Mouse (Mus musculus): ENCODE measurements around the gene Lrp8. TPM values are rescaled to one million over a fixed set of nuclear protein-coding genes. Genes with fewer than 3 reads are reported as not detected.

Lrp8 gene
- polyA plus RNA-seq, 1 experiment, result 3.2 TPM

DNA sequence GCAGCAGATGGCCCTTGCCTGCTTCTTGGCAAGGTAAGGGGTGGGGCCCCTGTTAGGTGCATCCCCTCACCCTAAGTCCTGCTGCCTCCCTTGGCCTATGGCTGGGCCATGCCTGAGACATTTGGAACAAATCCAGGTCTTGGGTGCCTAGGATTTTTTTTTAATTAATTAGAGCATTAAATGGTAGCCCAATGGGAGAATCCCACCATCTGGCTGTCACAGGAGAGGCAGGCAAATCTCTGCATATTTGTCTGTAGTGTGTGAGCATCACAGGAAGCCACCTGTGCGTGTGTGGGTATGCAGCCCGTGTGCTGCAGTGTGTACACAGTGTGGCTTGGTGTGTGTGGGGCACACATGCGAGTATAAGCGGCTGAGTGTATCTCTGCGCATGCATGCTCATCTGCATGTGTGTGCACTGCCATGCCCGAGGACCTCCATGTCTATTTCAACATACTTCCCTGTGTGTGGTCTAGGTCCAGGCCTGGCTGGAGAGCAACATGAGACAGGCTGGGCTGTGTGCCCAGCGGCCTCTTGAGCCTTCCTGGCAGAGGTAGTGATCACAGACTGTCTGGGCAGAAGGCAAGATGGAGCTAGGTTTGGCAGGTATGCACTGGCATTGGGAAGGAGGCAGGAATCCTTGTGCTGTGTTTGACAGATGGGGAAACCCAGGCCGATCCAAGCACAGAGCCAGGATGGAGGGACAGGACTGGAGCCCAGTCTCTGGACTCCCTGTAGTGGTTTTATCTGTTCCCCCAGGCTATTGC, 19.0 kb downstream of the Lrp8 start:
- Histone ChIP-seq H3K27me3 (ENCODE audit: control insufficient read depth, insufficient read depth, insufficient read length) (no peaks in the 10 kb centered on the region), H3K36me3 (ENCODE audit: control insufficient read depth, insufficient read depth) (no peaks in the 10 kb centered on the region), H3K79me2 (ENCODE audit: control insufficient read depth, insufficient read depth) (no peaks in the 10 kb centered on the region), H3K4me3 (no peak overlapping the region), H3K4me2 (ENCODE audit: low read depth) (no peak overlapping the region), H3ac (ENCODE audit: control insufficient read depth, insufficient read length) (no peak overlapping the region)
- no peak for TF ChIP-seq POLR2AphosphoS2 (IDR thresholded peaks at IDR 0.05; ENCODE audit: insufficient read length, low read depth)
- TF ChIP-seq TCF12 (IDR thresholded peaks at IDR 0.05; ENCODE audit: insufficient read depth, poor library complexity, severe bottlenecking), result no peak

DNA sequence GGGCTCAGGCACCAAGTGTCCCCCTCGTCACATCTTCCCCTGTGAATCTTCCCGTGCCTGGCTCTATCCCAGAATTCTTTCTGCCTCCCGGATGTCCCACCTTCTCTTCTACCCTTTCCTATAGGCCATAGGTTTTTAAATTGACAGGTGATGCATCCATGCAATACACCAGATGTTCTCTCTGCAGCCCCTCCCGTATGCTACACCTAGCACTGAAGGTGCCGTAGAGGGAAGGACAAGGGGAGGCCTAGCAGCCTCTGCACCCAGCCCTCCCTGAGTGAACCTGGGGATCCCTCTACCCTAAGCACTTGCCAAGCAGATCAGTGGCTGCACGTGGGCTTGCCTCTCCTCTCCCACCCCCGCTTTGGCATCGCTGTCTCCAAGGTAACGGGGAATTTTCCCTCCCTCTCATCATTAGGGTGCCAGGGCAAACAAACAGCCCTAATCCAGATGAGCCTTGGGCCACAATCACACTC, 20.9 kb downstream of the Lrp8 start:
- Histone ChIP-seq H3K4me2 (ENCODE audit: low read depth) (no peak overlapping the region), H3K79me2 (ENCODE audit: control insufficient read depth, insufficient read depth) (no peaks in the 10 kb centered on the region), H3K4me3 (no peak overlapping the region), H3ac (ENCODE audit: control insufficient read depth, insufficient read length) (no peak overlapping the region), H3K27me3 (ENCODE audit: control insufficient read depth, insufficient read depth, insufficient read length) (no peaks in the 10 kb centered on the region), H3K36me3 (ENCODE audit: control insufficient read depth, insufficient read depth) (no peaks in the 10 kb centered on the region)
- no peak for TF ChIP-seq POLR2A (IDR thresholded peaks at IDR 0.05; ENCODE audit: insufficient read length, low read depth)
- TF ChIP-seq TCF3 (IDR thresholded peaks at IDR 0.05; ENCODE audit: insufficient read length, low read depth), result no peak
- no peak for TF ChIP-seq E2F4 (IDR thresholded peaks at IDR 0.05; ENCODE audit: insufficient read depth)
- TF ChIP-seq TCF12 (IDR thresholded peaks at IDR 0.05; ENCODE audit: insufficient read depth, poor library complexity, severe bottlenecking), result no peak
- TF ChIP-seq MAX (IDR thresholded peaks at IDR 0.05; ENCODE audit: low read depth), result no peak
- TF ChIP-seq REST (IDR thresholded peaks at IDR 0.05; ENCODE audit: insufficient read depth, insufficient read length), result no peak
- TF ChIP-seq CEBPB (IDR thresholded peaks at IDR 0.05; ENCODE audit: insufficient read depth, poor library complexity, severe bottlenecking), result no peak
- no peak for TF ChIP-seq MYOD1 (IDR thresholded peaks at IDR 0.05; ENCODE audit: control insufficient read depth in 1 of 3, insufficient read length in 2 of 3, low read depth in 2 of 3)
- TF ChIP-seq MYOG (IDR thresholded peaks at IDR 0.05; ENCODE audit: control insufficient read depth in 1 of 3, insufficient read depth in 1 of 3, insufficient read length in 2 of 3, low read depth in 2 of 3), result no peak
- no peak for TF ChIP-seq USF1 (IDR thresholded peaks at IDR 0.05; ENCODE audit: low read depth)
- TF ChIP-seq SRF (IDR thresholded peaks at IDR 0.05; ENCODE audit: control insufficient read depth, insufficient read length, low read depth), result no peak
- TF ChIP-seq POLR2AphosphoS2 (IDR thresholded peaks at IDR 0.05; ENCODE audit: insufficient read length, low read depth), result no peak

DNA sequence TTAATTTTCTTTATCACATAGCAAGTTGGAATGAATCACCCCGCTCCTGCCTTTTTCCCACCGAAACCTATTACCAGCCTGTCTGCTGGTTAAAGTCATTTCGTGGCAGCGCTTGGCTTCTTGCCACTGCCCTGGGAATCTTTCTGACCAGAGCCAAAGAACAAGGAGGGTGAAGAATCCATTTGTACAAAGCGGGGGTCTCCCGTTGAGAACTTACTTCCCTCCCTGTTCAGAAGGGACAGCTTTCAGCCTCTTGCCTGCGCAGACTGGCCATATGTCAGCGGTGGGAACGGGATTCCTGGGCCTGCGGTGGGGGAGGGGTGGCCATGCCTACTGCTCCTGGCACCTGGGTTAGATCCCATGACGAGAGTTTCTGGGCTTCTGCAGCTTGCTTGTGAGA, 21.4 kb downstream of the Lrp8 start:
- TF ChIP-seq CEBPB (IDR thresholded peaks at IDR 0.05; ENCODE audit: insufficient read depth, poor library complexity, severe bottlenecking), result no peak
- TF ChIP-seq POLR2AphosphoS2 (IDR thresholded peaks at IDR 0.05; ENCODE audit: insufficient read length, low read depth), result no peak
- no peak for TF ChIP-seq SRF (IDR thresholded peaks at IDR 0.05; ENCODE audit: control insufficient read depth, insufficient read length, low read depth)
- TF ChIP-seq MYOD1 (IDR thresholded peaks at IDR 0.05; ENCODE audit: control insufficient read depth in 1 of 3, insufficient read length in 2 of 3, low read depth in 2 of 3), result no peak
- no peak for TF ChIP-seq MYOG (IDR thresholded peaks at IDR 0.05; ENCODE audit: control insufficient read depth in 1 of 3, insufficient read depth in 1 of 3, insufficient read length in 2 of 3, low read depth in 2 of 3)
- no peak for TF ChIP-seq POLR2A (IDR thresholded peaks at IDR 0.05; ENCODE audit: insufficient read length, low read depth)
- no peak for TF ChIP-seq E2F4 (IDR thresholded peaks at IDR 0.05; ENCODE audit: insufficient read depth)
- no peak for TF ChIP-seq TCF3 (IDR thresholded peaks at IDR 0.05; ENCODE audit: insufficient read length, low read depth)
- TF ChIP-seq TCF12 (IDR thresholded peaks at IDR 0.05; ENCODE audit: insufficient read depth, poor library complexity, severe bottlenecking), result no peak
- no peak for TF ChIP-seq USF1 (IDR thresholded peaks at IDR 0.05; ENCODE audit: low read depth)
- TF ChIP-seq REST (IDR thresholded peaks at IDR 0.05; ENCODE audit: insufficient read depth, insufficient read length), result no peak
- TF ChIP-seq MAX (IDR thresholded peaks at IDR 0.05; ENCODE audit: low read depth), result no peak
- H3K36me3 ChIP-seq (ENCODE audit: control insufficient read depth, insufficient read depth), result no peaks in the 10 kb centered on the region
- no peak overlapping the region for H3ac ChIP-seq (ENCODE audit: control insufficient read depth, insufficient read length)
- no peaks in the 10 kb centered on the region for H3K27me3 ChIP-seq (ENCODE audit: control insufficient read depth, insufficient read depth, insufficient read length)
- H3K4me3 ChIP-seq, result no peak overlapping the region
- H3K79me2 ChIP-seq (ENCODE audit: control insufficient read depth, insufficient read depth), result no peaks in the 10 kb centered on the region
- no peak overlapping the region for H3K4me2 ChIP-seq (ENCODE audit: low read depth)

DNA sequence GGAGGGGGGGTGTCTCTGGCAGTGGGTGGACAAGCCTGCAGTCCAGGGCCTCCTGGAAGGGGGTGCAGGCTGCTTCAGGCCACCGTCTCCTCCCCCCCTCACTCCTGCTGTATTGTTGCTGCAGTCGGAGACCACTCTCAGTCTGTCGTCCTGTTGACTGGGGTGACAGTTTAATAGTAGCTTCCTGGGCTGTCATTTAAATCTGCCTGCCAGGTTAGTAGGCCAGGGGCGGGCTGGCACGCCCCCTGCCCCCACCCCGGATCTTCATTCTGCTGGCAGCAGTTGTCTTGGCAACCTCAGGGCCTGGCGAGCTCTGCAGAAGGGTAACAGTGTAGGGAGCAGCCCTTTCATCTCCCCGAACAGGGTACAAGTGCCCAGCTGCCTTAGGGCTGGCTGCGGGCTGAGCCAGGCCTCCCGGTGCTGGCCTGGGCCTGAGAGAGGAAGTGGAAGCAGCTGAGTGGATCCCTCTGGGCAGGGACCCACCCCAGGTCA, 26.7 kb downstream of the Lrp8 start:
- Histone ChIP-seq H3ac (ENCODE audit: control insufficient read depth, insufficient read length) (no peak overlapping the region), H3K36me3 (ENCODE audit: control insufficient read depth, insufficient read depth) (no peaks in the 10 kb centered on the region), H3K4me3 (no peak overlapping the region), H3K79me2 (ENCODE audit: control insufficient read depth, insufficient read depth) (no peaks in the 10 kb centered on the region), H3K27me3 (ENCODE audit: control insufficient read depth, insufficient read depth, insufficient read length) (no peaks in the 10 kb centered on the region), H3K4me2 (ENCODE audit: low read depth) (no peak overlapping the region)
- TF ChIP-seq USF1 (IDR thresholded peaks at IDR 0.05; ENCODE audit: low read depth), result no peak
- no peak for TF ChIP-seq SRF (IDR thresholded peaks at IDR 0.05; ENCODE audit: control insufficient read depth, insufficient read length, low read depth)
- TF ChIP-seq CEBPB (IDR thresholded peaks at IDR 0.05; ENCODE audit: insufficient read depth, poor library complexity, severe bottlenecking), result no peak
- no peak for TF ChIP-seq MAX (IDR thresholded peaks at IDR 0.05; ENCODE audit: low read depth)
- no peak for TF ChIP-seq TCF3 (IDR thresholded peaks at IDR 0.05; ENCODE audit: insufficient read length, low read depth)
- no peak for TF ChIP-seq MYOD1 (IDR thresholded peaks at IDR 0.05; ENCODE audit: control insufficient read depth in 1 of 3, insufficient read length in 2 of 3, low read depth in 2 of 3)
- no peak for TF ChIP-seq TCF12 (IDR thresholded peaks at IDR 0.05; ENCODE audit: insufficient read depth, poor library complexity, severe bottlenecking)
- TF ChIP-seq POLR2A (IDR thresholded peaks at IDR 0.05; ENCODE audit: insufficient read length, low read depth), result no peak
- TF ChIP-seq MYOG (IDR thresholded peaks at IDR 0.05; ENCODE audit: control insufficient read depth in 1 of 3, insufficient read depth in 1 of 3, insufficient read length in 2 of 3, low read depth in 2 of 3), result no peak
- no peak for TF ChIP-seq POLR2AphosphoS2 (IDR thresholded peaks at IDR 0.05; ENCODE audit: insufficient read length, low read depth)
